Mouse (Mus musculus) right cerebral cortex, adult 2 months (tissue): ENCODE measurements at regions not wholly inside any gene's neighbourhood (a gene's known extent, or its start where the extent isn't known, plus 50 kb on each side); places are given as distances from the start of the nearest gene placed in this dataset.
A peak's percentile ranks its signal among the peaks of the same experiment; 100 is the strongest.

Experiments
- DNase-seq, 2 experiments: peaks; one replicate each; pipeline ENCODE4 v3.0.0; 2021 to 2022; ENCODE audit warnings: low spot score in 2 of 2

- DNase-seq = no peak
These were observed 50.3 kb upstream of the Nmu start for GRCm38 (mm10) chr5:76413886-76414285.

- no peak for DNase-seq
These were observed 52.7 kb upstream of the Nmu start for GRCm38 (mm10) chr5:76416256-76416655.

- no peak for DNase-seq
These were observed 53.5 kb upstream of the Nmu start for GRCm38 (mm10) chr5:76417137-76417536.

- peak; percentile 33 to 50 for DNase-seq
These were observed 55.6 kb upstream of the Nmu start for GRCm38 (mm10) chr5:76418901-76419823.

- DNase-seq = no peak
These were observed 56.3 kb upstream of the Nmu start for GRCm38 (mm10) chr5:76419841-76420240.

- DNase-seq = no peak
These were observed 57.0 kb upstream of the Nmu start for GRCm38 (mm10) chr5:76420606-76421005.

- peak in 1 of 2 experiments; percentile 12 for DNase-seq
These were observed 60.0 kb upstream of the Nmu start for GRCm38 (mm10) chr5:76423593-76423992.

- DNase-seq = no peak
These were observed 58.2 kb upstream of the Gm7271 start for GRCm38 (mm10) chr5:76425680-76426079.

- DNase-seq = no peak
These were observed 56.3 kb upstream of the Gm7271 start for GRCm38 (mm10) chr5:76427581-76427980.

- DNase-seq = no peak
These were observed 54.4 kb upstream of the Gm7271 start for GRCm38 (mm10) chr5:76429441-76429840.

- DNase-seq = no peak
These were observed 50.2 kb upstream of the Gm7271 start for GRCm38 (mm10) chr5:76433623-76434022.
